Mouse (Mus musculus): ENCODE data around the gene Veph1. TPM values are rescaled to one million over a fixed set of nuclear protein-coding genes. Genes with fewer than 3 reads are reported as not detected.
A peak's percentile ranks its signal among the peaks of the same experiment; 100 is the strongest.

Veph1 gene
- total and polyA plus RNA-seq, 2 experiments from 2014 or later, result 1.4 to 2.4 TPM

- peak; percentile 21 for DNase-seq (ENCODE audit: low spot score)
- no peak for TF ChIP-seq CTCF (IDR thresholded peaks at IDR 0.05)
Observed at GRCm38 (mm10) chr3:66219655-66220191, 76.9 kb downstream of the Veph1 start, which contains the start of gene Ptx3. Gene Ptx3, plus strand, starts transcription at chr3:66219910.

GRCm38 (mm10) chr3:66215759-66216158 lies 80.9 kb downstream of the Veph1 start:
- Histone ChIP-seq H3K27me3 (ENCODE audit: insufficient read depth, low read length) (peaks cover 4% of the 10 kb centered on the region; the same call in 1 of the 2 replicates), H3K4me1 (ENCODE audit: insufficient read depth, low read length) (no peaks in the 10 kb centered on the region), H3K27ac (ENCODE audit: low read depth, low read length) (no peak overlapping the region), H3K36me3 (ENCODE audit: insufficient read depth, low read length) (no peaks in the 10 kb centered on the region), H3K4me3 (ENCODE audit: low read depth, low read length) (no peak overlapping the region), H3K9ac (replicated peaks; ENCODE audit: low read length, poor library complexity, severe bottlenecking) (no peak overlapping the region), H3K4me2 (ENCODE audit: low read depth, low read length, poor library complexity, severe bottlenecking) (no peak overlapping the region), H3K9me3 (ENCODE audit: low read length) (no peaks in the 10 kb centered on the region)
- TF ChIP-seq CTCF (IDR thresholded peaks at IDR 0.05), result no peak
- WGBS, result 81% methylated on average over 8 of the region's 8 CpGs
- DNase-seq (ENCODE audit: low spot score), result no peak
- no peak for ATAC-seq (ENCODE audit: low FRiP score)

More at GRCm38 (mm10) chr3:66219655-66220191, 76.9 kb downstream of the Veph1 start, which contains the start of gene Ptx3:
- H3K4me3 ChIP-seq (ENCODE audit: low read depth, low read length), result peak within 1 kb of the TSS; percentile 61
- H3K4me2 ChIP-seq (ENCODE audit: low read depth, low read length, poor library complexity, severe bottlenecking), result peak within 1 kb of the TSS; percentile 99
- H3K36me3 ChIP-seq (ENCODE audit: insufficient read depth, low read length), result no peaks in the 10 kb centered on the region
- no peaks in the 10 kb centered on the region for H3K9me3 ChIP-seq (ENCODE audit: low read length)
- H3K9ac ChIP-seq (replicated peaks; ENCODE audit: low read length, poor library complexity, severe bottlenecking), result peak within 1 kb of the TSS; percentile 66
- 3% methylated on average over 20 of the region's 20 CpGs for WGBS
- 0 out of 2 replicates have a peak, but pooled peaks have one; percentile 10 for ATAC-seq (ENCODE audit: low FRiP score)
- H3K27ac ChIP-seq (ENCODE audit: low read depth, low read length), result peak within 1 kb of the TSS; percentile 26; the same call in 1 of the 2 replicates
- H3K4me1 ChIP-seq (ENCODE audit: insufficient read depth, low read length), result 0 out of 2 replicates have a peak, but pooled peaks cover 4% of the 10 kb centered on the region
- peaks cover 11% of the 10 kb centered on the region; the same call in 1 of the 2 replicates for H3K27me3 ChIP-seq (ENCODE audit: insufficient read depth, low read length)

- no peaks in the 10 kb centered on the region for H3K27me3 ChIP-seq (ENCODE audit: insufficient read depth, low read length)
- TF ChIP-seq CTCF (IDR thresholded peaks at IDR 0.05), result no peak
- DNase-seq (ENCODE audit: low spot score) (no peak), ATAC-seq (ENCODE audit: low FRiP score) (no peak)
- H3K4me3 ChIP-seq (ENCODE audit: low read depth, low read length), result no peak overlapping the region
- no peaks in the 10 kb centered on the region for H3K4me1 ChIP-seq (ENCODE audit: insufficient read depth, low read length)
- no peak overlapping the region for H3K9ac ChIP-seq (replicated peaks; ENCODE audit: low read length, poor library complexity, severe bottlenecking)
- no peak overlapping the region for H3K4me2 ChIP-seq (ENCODE audit: low read depth, low read length, poor library complexity, severe bottlenecking)
- 96% methylated on average over 1 of the region's 1 CpGs for WGBS
- H3K9me3 ChIP-seq (ENCODE audit: low read length), result no peaks in the 10 kb centered on the region
- no peak overlapping the region for H3K27ac ChIP-seq (ENCODE audit: low read depth, low read length)
- no peaks in the 10 kb centered on the region for H3K36me3 ChIP-seq (ENCODE audit: insufficient read depth, low read length)
Observed at GRCm38 (mm10) chr3:66213524-66213923, 83.1 kb downstream of the Veph1 start.

GRCm38 (mm10) chr3:66208836-66209573 lies 87.6 kb downstream of the Veph1 start:
- no peak for TF ChIP-seq CTCF (IDR thresholded peaks at IDR 0.05)
- Histone ChIP-seq H3K4me2 (ENCODE audit: low read depth, low read length, poor library complexity, severe bottlenecking) (no peak overlapping the region), H3K9ac (replicated peaks; ENCODE audit: low read length, poor library complexity, severe bottlenecking) (no peak overlapping the region), H3K4me3 (ENCODE audit: low read depth, low read length) (no peak overlapping the region), H3K27me3 (ENCODE audit: insufficient read depth, low read length) (no peaks in the 10 kb centered on the region), H3K4me1 (ENCODE audit: insufficient read depth, low read length) (no peaks in the 10 kb centered on the region), H3K36me3 (ENCODE audit: insufficient read depth, low read length) (no peaks in the 10 kb centered on the region), H3K9me3 (ENCODE audit: low read length) (no peaks in the 10 kb centered on the region), H3K27ac (ENCODE audit: low read depth, low read length) (no peak overlapping the region)
- ATAC-seq (ENCODE audit: low FRiP score) (no peak), DNase-seq (ENCODE audit: low spot score) (no peak)
- 74% methylated on average over 4 of the region's 4 CpGs for WGBS

- Histone ChIP-seq H3K4me2 (ENCODE audit: low read depth, low read length, poor library complexity, severe bottlenecking) (no peak overlapping the region), H3K9ac (replicated peaks; ENCODE audit: low read length, poor library complexity, severe bottlenecking) (no peak overlapping the region), H3K27ac (ENCODE audit: low read depth, low read length) (no peak overlapping the region), H3K4me3 (ENCODE audit: low read depth, low read length) (no peak overlapping the region), H3K36me3 (ENCODE audit: insufficient read depth, low read length) (no peaks in the 10 kb centered on the region), H3K4me1 (ENCODE audit: insufficient read depth, low read length) (no peaks in the 10 kb centered on the region), H3K9me3 (ENCODE audit: low read length) (no peaks in the 10 kb centered on the region), H3K27me3 (ENCODE audit: insufficient read depth, low read length) (no peaks in the 10 kb centered on the region)
- DNase-seq (ENCODE audit: low spot score), result no peak
- 71% methylated on average over 3 of the region's 3 CpGs for WGBS
- ATAC-seq (ENCODE audit: low FRiP score), result no peak
- TF ChIP-seq CTCF (IDR thresholded peaks at IDR 0.05), result no peak
Observed at GRCm38 (mm10) chr3:66193910-66194562, 102.6 kb downstream of the Veph1 start.

All from midbrain, postnatal 0 days (tissue).